Mouse (Mus musculus) spleen, adult 12 weeks (tissue): ENCODE data around the gene Ankrd6.

ENCODE experiments used
- DNase-seq: peaks from one replicate; pipeline ENCODE4 v3.0.0; 2022; ENCODE audit warnings: low spot score

The Ankrd6 gene

GRCm38 (mm10) chr4:32951035-32951940 lies 647 bp upstream of the Ankrd6 start:
- no peak for DNase-seq

DNA sequence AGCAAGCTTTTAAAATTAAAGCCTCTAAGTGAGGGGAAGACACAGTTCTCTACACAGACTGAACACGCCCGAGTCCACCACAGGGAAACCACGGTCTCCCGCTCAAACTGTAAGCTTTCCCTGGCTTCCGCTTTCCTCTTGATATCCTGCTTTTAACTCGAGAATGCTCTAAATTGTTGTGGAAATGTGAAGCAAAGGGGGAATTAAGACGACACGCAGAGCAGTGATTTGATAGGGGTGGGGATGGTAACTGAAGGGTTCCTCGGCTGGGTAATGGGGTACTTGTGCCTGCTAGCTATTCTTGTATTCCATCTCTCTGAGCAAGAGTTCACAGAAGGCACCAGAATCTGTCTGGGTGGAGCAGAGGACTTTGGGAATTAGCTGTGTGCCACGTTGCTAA lies 1.9 kb downstream of the Ankrd6 start:
- DNase-seq = no peak

DNA sequence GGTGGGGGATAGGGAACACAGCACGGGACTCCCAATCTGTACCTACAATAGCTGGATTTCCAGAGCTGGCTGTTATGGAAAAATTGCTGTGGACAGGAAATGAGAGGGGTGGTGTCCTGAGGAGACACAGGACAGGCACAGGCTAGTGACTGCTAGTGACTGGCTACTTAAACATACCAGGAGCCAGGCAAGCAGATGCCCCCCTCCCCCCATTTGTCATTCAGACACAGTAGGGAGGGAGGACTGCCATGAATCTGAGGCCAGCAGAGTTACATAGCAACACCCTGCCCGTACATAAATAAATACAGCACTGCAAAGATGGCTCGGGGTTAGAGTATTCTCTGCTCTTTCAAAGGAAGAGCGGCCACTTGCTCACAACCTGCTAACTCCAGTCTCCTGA lies 3.0 kb downstream of the Ankrd6 start:
- no peak for DNase-seq

DNA sequence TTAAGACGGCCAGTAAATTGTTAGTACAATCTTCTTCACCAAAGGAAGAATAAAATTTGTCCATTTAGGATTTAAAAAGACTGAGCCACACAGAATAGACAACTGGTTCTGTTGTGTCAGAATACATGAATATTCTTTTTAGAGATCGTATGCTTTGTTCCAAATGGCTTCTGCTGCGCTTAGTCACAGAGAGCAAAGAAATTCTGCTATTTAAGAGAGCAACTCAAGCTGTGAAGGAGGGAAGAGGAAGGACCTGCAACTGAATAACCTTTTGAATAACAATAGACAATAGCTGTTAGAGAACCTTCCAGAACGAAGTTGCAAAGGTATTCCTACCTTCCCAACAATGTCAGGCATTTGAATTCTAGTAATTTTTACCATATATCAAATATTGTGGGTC lies 9.7 kb downstream of the Ankrd6 start:
- DNase-seq = no peak

GRCm38 (mm10) chr4:32939964-32940363 lies 10.7 kb downstream of the Ankrd6 start:
- DNase-seq = no peak

DNA sequence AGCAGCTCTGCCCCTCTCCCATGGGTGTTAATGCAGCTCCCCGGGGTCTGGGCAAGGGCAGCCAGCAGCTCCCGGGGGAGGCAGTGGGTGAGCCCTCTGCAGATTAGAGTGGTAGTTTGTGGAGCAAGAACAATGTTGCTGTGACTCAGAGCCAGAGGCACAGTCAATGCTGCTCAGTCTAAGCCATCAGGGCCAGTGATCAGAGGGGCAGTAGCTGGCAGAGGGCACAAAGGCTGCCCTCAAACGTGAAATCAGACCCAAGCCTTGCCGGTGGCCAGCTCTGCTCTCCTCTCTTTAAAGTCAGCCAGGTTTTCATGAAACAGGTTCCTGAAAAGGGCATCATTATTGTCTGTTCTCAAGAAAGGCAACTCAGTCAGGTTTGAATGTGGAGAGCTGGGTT lies 11.1 kb downstream of the Ankrd6 start:
- DNase-seq = no peak

DNA sequence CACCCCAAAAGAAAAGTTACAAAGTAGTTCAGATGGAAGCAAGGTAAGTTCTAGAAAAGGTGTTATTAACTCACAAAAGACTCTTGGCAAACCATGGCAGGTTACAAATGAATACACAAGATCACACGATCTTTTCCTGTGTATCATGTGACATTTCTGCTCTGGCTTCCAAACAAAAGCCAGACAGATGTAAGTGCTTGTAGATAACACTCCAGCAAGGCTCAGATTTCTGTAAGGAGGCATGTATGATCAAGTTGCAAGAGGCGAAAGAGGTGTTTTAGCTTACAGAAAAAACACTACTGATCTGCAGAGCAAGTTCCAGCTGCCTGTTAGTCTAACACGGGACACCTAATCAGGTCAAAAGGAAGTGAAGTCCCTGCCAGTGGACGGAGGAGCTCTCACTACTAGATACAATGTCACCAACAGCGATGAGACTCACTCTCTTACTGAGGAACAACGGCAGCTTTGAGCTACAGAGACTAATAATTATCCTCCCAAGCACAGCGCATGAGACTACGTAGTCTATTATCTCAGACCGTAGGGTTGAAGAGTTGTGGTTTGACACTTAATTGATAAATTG lies 13.8 kb downstream of the Ankrd6 start:
- no peak for DNase-seq

DNA sequence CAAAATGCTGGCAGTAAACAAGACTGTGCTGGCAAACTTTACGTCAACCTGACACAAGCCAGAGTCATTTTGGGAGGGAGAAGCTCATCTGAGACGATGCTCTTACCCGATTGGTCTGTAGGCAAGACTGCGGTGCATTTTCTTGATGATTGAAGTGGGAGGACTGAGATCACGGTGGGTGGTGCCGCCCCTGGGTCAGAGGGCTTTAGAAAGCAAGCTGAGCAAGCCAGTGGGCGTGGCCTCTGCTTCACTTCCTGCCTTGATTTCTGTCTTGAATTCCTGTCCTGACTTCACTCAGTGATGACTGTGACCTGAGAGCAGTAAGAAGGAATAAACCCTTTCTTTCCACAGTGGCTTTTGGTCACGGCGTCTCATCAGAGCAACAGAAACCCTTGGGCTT lies 18.6 kb downstream of the Ankrd6 start:
- DNase-seq = no peak

GRCm38 (mm10) chr4:32929750-32930149 lies 20.9 kb downstream of the Ankrd6 start:
- no peak for DNase-seq

DNA sequence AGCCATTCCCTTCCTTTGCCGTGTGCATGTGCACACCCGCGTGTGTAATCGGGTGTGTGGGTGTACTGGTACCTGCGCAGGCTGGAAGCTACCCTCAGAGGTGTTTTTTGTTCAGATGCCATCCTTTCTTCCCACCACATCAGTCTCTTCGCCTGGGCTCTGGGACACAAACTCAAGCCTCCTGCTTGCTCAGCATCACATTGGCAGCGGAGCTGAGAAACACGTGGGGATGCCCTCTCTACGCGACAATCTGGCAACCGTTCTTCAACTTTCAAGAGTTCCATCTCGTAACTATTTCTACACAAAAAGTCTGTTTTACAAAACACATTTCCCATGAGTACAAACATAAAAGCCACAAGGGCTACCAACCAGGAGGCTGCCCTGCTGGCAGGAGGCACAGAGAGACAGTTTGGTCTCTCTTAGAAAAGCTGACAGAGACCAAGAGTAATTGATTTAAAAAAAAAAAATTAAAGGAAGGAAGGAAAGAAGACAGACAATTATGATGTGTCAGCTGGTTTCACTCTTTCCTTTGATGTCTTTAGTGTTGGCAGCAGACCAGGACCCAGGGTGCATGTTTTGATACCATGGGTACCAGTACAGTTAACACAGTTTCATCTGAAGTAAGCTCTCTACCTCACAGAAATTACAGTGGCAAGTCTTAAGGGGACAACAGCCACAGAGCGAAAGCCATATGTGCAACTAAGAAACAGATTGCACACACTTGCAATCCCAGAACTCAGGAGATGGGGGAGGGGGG lies 21.8 kb downstream of the Ankrd6 start:
- no peak for DNase-seq

DNA sequence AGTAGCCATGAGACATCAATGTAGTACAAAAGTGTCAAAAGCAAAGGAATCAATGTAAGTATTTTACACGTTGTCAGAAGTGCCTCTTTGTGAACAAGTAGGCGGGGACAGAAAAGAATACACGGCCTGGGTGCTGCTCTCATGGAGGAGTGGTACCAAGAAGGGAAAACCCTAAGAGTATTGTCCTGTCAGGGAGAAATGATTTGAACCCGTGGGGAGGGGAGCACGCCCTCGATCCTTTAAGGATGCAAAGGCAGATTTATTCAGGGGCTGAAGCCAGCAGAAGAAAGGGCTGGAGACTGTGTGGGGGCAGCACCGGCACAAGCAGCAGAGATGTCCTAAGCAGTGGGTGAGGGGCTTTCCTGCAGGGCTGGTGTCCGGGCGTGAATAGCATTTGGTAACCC lies 26.7 kb downstream of the Ankrd6 start:
- no peak for DNase-seq

- DNase-seq = no peak
Measured at GRCm38 (mm10) chr4:32923436-32923835, 27.2 kb downstream of the Ankrd6 start.

GRCm38 (mm10) chr4:32922871-32923270 lies 27.8 kb downstream of the Ankrd6 start:
- no peak for DNase-seq

- no peak for DNase-seq
Measured at GRCm38 (mm10) chr4:32920863-32921262, 29.8 kb downstream of the Ankrd6 start.

GRCm38 (mm10) chr4:32918571-32918970 lies 32.1 kb downstream of the Ankrd6 start:
- DNase-seq = no peak

DNA sequence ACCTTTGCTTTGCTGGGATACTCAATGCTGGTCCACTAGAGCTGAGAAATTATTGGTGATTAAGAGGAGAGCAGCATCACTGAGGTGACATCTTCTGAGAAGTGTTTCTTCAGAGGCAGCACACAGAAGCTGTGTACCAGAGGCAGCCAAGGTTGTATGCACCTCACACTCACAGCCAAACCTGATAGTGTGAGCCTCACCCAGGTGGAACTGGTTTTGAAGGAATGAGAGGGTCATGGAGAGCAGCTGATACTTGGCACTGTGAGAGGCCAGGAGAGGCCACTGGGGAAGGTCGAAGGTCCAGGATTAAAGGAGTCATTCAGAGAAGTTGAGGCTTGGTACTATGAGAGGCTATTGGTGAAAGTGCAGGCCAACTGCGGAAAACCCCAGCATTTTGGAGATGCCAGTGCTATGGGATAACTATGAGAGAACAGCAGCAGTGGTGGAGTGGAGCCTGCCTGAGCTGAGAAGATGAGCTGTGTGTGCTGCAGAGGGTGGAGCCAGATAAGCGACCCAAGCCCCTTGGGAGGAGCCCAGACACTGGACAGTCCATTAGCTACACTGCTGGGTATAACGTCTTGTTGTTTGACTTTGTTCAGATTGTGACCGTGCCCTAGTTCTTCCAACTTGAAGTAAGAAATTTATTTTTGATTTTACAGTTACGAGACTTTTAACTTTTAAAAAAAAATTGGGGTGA lies 33.8 kb downstream of the Ankrd6 start:
- DNase-seq = no peak

DNA sequence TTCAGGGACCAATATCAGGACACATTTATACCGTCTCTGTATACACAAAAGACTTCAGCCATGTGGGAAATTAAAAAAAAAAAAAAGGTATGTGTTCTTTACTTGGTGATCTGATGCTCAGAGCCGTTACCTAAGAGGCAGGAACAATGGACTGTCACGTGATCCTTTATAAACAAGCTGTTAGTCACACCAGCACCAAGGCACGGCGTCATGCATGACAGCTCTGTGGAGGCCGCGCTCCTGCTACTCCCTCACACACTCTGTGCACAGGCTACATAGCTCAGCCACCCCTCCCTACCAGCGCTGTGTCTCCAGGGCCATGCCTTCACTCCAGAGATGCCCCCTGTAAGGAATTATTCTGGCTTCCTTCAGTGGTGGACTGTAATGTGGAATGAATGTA lies 34.7 kb downstream of the Ankrd6 start:
- no peak for DNase-seq

DNA sequence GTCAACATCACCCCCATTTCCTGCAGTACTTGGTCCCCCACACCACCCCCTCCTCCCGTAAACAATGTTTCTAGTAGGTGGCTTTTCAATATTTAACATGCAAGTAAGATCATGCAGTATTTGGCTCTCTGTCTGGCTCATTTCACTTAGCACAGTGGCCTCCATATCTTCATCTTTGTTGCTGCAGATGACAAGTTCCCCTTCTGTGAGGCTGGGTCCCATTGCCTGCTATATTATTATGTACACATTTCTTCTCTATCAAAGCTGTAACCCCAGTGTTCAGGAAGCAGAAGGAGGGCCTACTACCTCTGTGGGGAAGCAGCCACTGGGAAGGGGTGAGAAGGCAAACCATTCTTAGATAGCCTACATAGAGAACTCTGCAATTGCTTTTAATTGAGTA lies 40.6 kb downstream of the Ankrd6 start:
- DNase-seq = no peak

DNA sequence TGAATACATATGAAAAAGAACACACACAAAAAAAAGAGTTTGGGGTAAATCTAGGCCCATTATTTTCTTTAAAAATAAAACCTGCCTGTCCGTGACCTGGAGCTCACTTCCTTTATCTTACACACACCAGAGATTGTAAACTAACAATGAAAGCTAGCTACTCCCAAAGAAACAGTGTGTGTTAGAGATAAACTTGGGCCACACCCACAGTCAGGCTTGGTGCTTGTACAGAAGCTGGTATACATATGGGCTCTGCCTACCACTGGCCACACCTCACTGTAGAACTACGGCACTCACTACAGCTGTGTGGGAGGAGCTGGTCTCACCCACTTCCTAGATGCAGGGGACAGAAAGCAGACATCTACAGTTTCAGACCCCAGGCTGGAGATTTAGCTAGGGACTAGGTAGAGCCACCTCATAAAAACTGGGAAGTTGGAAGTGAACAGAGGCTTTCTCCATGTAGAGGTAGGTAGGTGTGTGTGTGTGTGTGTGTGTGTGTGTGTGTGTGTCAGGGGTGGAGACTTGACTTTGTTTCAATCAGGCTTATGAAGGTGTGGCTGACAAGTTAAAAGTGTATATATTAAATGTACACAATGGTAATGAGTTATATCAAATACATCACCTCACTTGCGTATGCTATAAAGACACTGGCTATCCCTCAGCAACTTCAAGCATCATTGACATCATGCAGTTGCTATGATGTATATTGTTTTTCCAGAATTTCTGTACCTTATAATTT lies 41.2 kb downstream of the Ankrd6 start:
- DNase-seq = peak; percentile 45

DNA sequence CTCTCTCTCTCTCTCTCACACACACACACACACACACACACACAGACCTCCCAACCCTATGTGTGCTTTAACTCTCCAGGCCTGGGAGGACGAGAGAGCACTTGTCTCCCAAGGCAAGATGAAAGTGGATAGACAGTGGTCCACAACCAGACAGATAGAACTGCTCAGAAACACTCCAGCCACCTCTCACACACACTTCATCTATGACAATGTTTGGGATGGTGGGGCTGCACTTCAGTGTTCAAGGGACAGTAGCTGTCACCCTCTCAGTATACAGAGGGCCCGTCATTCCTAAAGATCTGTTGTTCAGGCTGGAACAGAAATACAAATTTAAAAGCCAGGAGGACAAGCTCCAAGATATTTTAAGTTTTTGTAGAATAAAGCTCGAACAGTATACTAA lies 43.0 kb downstream of the Ankrd6 start:
- no peak for DNase-seq

- DNase-seq = peak; percentile 11
Measured at GRCm38 (mm10) chr4:32906627-32907026, 44.0 kb downstream of the Ankrd6 start.

DNA sequence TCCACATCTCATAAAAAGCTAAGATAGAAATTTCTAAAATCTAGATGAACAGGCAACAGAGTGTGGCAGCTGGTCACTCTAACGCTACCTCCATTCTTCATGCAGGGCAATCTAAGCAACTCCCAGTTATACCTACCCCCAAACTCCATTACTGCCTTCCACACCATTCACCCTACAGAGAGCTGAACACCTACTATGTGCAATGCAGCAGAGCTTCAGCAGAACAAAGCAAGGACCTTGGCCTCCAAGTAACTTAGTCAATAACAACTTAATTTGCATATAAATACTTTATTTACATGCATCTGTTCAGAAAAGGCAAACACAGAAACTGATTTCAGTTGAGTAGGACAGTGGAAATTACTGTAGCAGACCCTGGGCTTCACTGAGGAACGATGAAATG lies 44.7 kb downstream of the Ankrd6 start:
- no peak for DNase-seq
